Mouse (Mus musculus) lung, postnatal 0 days (tissue): Measurements from ENCODE around the gene Prkaca.

Source experiments
- CTCF ChIP-seq: IDR thresholded peaks from 2 replicates; pipeline ENCODE4 v1.5.1; 2016; ENCODE audit warnings: antibody characterized with exemption, mild to moderate bottlenecking
- EP300 ChIP-seq: IDR thresholded peaks from 2 replicates; pipeline ENCODE4 v1.6.1; 2016; ENCODE audit warnings: antibody characterized with exemption, mild to moderate bottlenecking, control low read depth

DNA sequence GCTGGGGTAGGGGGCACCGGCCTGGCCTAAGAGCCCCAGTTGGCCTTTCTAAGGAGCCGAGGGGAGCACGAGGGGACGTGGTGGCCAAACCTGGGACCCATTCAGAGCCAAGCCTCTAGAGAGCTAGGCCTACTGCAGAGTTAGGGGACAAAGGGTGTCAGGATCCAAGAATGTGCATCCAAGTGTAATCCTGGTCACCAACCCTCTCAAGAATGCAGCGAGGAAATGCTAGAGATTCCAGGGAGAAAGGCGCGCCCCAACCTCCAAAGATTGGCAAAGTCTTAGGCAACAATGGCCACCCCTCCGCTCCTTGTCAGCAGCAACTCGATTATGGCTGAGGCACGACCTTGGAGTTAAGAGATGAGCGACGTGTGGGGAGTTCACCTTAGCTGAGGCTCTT, 48.8 kb downstream of the Prkaca start:
- TF ChIP-seq CTCF (no peak), EP300 (peak; percentile 66)
